Mouse (Mus musculus) embryonic fibroblast, embryonic 13.5 days (primary cell): ENCODE results near the gene Zfp629.

Source experiments
- CTCF ChIP-seq: IDR thresholded peaks from 2 replicates; pipeline ENCODE4 v1.5.1; 2011; ENCODE audit warnings: mild to moderate bottlenecking, control low read depth, low read length, moderate library complexity, borderline replicate concordance; ENCODE audit not compliant: insufficient read depth
- POLR2A ChIP-seq: IDR thresholded peaks from 2 replicates; pipeline ENCODE4 v1.6.1; 2011; ENCODE audit warnings: low read depth, mild to moderate bottlenecking, control low read depth, low read length, moderate library complexity

- TF ChIP-seq CTCF (no peak), POLR2A (no peak)
Observed at GRCm38 (mm10) chr7:127660882-127661281, 45.3 kb upstream of the Zfp629 start.
